Mouse (Mus musculus) layer of hippocampus, adult 18-20 months (tissue): Measurements from ENCODE around the gene Tmem199. TPM values are rescaled to one million over a fixed set of nuclear protein-coding genes. Genes with fewer than 3 reads are reported as not detected.

Source experiments
- DNase-seq, 2 experiments: peaks; one replicate each; pipeline ENCODE4 v3.0.0; 2022; ENCODE audit warnings: low spot score in 2 of 2
- total RNA-seq, 2 experiments: library from RNA; stranded (reverse); gene quantifications; 2 replicates each; pipeline ENCODE4 v1.2.3; 2021

Gene Tmem199
- total RNA-seq, 2 experiments from 2014 or later: 44.8 to 47.1 TPM

DNA sequence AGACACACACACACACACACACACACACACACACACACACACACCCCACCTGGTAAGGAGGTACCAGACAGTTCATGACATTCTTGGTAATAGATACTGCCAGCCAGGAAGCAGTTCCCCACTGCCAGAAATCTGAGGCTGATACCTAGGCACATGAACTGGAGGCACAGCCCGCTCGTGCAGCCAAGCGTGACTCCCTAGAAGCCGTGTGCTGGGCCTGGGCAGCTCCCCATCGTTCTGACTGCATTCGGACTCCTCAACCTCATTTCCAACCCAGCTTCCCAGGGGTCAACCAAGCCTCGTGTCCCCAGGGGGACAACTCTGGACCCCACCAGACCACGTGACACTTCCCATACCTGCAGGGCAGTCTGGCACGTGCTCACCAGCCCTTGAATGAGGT lies 16.7 kb upstream of the Tmem199 start:
- DNase-seq: no peak

DNA sequence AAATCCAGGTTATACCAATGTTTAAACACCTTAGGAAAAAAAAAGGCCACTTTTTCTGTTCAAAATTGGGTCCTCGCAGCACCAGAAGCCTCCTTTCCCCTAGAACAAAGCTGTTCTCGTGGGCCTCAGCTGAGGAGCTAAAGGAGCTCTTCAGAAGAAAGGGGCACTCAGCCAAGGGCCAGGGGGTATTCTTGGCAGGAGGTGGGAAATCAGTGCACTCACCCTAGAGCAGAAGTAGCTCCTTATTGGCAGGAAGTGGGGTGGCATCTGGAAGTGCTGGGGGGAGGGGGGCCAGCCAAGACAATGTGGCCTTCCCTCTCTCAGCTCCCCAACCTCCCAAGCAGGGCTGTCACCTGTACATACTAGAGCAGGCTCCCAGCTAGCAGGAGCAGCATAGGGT lies 12.9 kb upstream of the Tmem199 start:
- no peak for DNase-seq

DNA sequence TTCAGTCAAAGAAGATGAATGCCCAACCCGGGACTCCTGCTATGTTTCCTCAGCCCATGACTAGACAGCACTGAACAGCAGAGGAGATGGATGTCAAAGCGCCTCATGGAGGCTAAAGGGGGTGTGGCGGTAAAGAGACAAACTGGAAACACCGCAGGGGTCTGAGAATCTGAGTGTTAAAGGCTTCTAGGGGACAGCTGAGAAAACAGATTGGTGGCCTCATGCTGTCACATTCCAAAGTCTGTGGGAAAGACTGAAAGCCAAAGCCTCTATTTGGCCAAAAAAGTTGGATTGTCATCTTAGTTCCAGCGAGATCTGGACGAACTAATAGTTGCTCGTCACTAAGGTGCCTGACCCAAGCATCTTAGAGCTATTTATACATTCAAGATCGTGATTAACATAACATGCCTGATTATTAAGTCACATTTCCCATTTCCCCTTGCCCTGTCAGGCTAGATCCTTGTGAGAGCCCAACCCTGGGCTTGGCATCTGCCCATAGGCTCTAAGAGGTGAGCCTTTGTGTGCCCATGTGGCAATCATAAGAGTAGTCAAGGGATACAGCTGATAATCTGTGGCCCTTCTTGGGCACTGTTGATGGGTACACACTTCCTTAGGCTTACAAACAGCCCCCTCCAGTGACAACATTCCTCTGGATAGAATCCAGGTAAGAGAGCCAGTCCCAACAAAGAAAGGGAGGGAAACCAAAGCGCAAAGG lies 11.4 kb upstream of the Tmem199 start:
- DNase-seq: no peak

DNA sequence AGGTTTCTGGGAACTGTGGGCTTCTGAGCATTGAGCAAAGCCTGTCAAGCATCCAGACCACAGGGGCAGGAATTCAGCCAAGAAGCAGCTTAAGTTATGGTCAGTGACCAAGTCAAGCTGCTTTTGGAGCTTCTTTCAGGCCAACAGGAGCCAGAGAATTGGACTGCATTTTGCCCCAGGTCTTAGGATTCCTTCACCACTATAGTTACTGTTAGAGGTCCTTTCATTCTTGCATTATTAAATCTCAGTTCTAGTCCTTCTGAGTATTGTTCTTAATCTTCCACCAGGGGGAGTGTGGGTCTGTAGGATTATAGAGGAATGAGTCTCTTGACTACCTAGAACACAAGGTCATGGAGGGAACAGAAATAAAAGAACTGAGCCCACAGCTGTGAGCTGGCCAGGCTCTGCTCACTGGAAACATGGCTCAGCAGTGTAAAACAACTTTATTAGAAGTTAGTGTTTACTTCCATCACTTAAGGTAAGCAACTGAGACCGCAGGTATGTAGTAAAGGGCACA lies 10.6 kb upstream of the Tmem199 start:
- DNase-seq: no peak

DNA sequence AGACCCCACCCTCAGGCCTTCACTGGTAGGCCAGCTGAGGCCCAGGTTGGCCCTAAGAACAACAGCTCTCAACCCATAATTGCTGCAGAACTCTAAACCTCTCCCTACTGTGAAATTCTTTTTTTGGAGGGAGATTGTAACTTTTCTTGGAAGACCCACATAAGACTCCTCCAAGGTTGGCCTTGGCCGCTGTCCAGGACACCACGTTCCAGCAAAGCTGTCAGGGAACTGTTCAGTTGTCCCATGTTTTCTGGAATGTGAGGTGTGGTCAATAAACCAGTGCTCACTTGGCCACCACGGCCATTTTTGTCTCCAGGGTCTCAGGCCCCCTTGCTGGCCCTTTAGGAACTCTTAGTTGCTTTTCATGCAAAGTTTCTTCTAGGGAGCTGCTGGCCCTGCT lies 9.9 kb upstream of the Tmem199 start:
- no peak for DNase-seq

DNA sequence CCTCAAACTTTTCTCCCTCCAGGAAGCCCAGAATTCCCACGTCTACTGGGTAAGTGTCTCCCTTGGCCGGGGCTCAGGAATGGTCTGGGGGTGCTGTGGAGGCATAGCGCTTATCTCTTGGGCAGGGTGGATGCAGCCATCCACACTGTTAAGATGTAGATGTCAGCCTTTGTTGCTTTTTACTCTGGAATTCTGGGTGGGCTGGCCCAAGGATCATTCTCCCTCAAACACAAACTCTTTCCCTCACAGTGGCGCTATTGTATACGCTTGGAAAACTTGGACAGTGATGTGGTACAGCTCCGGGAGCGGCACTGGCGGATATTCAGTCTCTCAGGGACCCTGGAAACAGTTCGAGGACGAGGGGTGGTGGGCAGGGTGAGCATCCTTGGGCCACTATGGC lies 7.0 kb upstream of the Tmem199 start:
- DNase-seq: no peak

DNA sequence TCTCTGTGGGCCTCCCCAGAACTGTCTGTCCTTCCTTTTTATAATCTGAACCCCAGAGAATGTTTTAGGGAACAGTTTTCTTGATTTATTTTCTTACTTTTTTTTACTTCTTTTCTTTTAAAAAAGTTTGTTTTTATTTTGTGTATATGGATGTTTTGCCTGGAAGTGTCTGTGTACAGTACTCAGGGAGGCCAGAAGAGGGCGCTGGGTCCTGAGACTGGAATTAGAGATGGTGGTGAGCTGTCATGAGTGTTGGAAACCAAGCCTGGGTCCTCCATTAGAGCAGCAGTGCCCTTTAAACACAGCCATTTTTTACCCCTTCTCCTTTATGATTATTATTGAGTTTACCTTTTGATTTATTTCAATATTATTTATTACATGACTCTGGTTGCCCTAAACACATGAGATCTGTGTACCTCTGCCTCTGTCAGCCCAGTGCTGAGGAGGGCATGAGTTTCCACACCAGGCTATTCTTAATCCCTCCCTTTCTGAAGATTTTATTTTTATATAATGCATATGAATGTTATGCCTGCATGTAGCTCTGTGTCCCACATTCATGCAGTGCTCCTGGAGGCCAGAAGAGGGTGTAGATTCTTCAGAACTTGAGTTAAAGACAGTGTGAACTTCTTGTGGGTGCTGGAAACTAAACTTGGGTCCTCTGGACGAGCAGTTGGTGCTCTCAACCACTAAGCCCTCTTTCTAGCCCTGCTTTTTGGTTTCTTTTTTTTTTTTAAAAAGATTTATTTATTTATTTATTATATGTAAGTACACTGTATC lies 3.8 kb upstream of the Tmem199 start:
- no peak for DNase-seq

DNA sequence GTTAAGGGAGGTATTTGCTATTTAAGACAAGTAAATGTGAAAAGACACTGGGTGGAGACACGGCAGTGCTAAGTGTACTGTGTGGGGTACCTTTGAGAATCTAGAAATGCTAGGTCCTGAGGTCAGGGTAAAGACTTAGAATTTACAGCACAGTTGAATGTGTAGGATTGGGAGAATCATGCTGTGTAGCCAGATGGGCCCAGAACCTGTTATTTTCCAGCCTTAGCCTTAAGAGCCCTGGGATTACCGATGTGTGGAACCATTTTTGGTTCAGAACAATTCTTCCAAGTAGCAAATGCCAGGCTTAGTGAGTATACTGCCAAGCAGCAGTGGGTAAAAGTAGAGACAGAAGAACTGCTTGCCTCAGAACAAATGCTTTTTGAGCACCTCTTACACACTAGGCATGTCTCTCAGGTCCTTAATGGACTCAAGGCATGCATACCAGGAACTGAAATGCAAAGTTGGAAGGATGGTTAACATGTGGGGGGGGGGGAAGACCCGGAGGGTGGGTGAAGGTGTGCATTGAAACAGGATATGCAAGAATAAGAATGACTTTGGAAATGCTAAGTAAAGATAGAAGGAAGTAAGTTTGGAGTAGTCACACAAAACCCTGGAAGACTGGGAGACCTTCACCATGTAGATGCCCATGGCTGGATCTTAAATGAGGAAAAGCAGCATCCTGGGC lies 1.3 kb upstream of the Tmem199 start:
- DNase-seq: no peak

DNA sequence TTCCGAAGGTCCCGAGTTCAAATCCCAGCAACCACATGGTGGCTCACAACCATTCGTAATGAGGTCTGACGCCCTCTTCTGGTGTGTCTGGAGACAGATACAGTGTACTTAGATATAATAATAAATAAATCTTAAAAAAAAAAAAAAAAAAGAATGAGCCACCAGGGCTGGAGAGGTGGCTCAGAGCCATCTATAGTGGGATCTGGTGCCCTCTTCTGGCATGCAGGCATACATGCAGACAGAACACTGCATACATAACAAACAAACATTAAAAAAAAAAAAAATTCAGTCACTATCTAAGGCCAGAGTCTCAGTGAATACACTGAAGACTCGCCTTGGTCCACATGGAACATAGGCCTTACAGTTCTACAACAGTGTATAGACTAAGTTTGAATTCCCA lies 2.8 kb downstream of the Tmem199 start:
- DNase-seq: no peak

DNA sequence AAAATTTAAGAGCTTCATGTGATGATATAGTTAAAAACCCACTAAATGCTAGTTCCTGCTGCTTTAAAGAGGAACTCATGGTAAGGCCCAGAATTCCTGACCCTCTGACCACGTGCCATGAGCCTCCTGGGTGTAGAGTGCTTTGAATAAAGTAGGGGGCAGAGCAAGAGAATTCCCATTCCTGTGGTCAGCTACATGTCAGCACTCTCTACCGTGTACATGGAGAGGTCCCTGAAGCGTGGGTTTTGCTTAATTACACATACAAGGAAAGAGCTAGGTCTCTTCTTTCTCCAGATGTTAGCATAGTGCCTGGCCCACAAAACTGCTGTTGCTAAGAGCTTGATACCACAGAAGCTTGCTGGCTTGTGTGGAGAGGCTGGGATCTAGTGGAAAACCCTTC lies 6.5 kb downstream of the Tmem199 start:
- no peak for DNase-seq

DNA sequence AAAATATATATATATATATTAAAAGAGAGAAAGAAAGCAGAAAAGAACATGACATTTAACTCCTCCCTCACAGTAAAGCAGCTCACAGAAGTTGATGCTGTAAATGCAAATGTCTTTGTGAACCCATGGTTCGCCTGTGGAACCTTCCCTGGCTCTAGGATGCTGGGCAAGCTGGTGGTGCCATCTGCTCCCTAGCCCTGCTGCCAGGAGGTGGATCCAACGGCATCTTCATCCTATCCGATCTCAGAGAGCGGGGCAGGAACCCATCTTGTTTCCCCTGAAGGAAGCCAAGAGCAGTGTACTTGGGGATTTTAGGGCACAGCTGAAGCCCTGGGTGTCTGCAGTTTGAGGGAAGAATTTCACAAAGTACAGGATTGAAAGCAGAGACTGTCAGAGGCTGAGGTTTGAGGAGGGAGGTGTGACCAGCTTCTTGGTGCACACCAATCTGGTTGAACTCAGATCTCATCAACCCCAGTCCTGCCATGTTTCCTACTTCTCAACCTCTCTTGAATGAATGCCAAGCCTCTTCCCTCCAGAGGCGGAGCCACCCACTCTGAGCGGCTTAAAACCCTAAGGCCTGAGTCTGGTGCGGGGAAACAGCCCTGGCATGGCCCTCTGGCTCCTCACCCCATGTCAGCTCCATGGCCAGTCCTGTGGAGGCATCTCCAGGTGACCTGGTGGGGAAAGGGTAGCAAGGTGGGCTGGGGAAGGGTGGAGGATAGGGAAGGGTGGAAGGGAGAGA lies 8.9 kb downstream of the Tmem199 start, which contains the start of gene Sebox:
Gene Sebox (plus strand): TSS at position 539 of the 742 bp plus-strand sequence.
- DNase-seq: peak; percentile 57 to 76

DNA sequence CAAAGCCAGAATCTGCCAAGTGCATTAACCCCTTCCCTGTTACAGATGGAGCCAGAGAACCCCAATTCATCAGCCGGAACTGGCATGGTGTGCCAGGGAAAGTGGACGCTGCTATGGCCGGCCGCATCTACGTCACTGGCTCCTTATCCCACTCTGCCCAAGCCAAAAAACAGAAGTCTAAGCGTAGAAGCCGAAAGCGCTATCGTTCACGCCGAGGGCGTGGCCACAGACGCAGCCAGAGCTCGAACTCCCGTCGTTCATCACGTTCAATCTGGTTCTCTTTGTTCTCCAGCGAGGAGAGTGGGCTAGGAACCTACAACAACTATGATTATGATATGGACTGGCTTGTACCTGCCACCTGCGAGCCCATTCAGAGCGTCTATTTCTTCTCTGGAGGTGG lies 10.4 kb downstream of the Tmem199 start:
- DNase-seq: no peak

DNA sequence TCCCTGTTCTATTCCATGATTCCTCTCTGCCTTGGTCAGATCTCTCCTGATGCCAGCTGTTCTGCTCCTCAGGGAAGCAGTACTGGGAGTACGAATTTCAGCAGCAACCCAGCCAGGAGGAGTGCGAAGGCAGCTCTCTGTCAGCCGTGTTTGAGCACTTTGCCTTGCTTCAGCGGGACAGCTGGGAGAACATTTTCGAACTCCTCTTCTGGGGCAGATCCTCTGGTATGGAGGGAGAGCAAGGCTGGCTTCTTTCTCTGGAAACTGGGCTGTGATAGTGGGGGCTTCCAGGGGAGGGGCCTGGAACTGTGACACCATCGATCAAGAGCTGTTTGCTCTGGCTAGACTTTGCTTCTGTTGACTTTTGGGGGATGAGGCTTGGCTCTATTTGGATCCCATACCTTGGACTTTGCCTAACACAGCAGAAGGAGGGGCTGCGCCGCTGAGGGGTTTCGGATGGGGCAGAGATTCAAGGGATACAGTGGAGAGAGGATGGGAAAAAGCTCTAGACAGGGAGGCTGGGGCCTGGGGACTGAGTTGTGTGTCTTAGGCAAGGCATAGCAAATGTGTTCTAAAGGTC lies 11.3 kb downstream of the Tmem199 start:
- no peak for DNase-seq

DNA sequence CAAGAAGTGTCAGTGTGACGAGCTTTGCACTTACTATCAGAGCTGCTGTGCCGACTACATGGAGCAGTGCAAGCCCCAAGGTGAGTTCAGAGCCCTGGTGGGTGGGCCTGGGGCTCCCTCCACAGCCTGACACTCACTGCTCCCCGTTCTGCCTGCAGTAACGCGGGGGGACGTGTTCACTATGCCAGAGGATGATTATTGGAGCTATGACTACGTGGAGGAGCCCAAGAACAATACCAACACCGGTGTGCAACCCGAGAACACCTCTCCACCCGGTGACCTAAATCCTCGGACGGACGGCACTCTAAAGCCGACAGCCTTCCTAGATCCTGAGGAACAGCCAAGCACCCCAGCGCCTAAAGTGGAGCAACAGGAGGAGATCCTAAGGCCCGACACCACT lies 12.4 kb downstream of the Tmem199 start:
- no peak for DNase-seq

DNA sequence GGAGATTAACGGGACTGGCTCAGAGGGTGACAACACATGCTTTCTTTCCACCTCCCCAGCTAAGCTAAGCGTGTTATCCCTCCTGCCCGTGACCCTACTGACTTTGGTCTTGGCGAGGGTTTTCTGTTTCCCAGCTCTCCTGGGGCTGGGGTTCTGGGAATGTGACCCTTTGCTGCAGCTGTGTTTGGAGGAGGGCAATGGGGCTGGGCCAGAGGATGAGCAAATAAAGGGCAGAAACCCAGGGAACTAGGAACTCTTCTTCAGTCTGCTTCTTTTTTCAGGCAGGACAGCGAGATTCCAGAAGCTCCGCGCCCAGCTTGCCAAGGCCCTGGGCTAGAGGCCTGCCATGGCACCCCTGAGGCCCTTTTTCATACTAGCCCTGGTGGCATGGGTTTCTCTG lies 13.0 kb downstream of the Tmem199 start, which contains the start of gene Vtn:
Gene Vtn (plus strand): TSS at position 88 of the 400 bp plus-strand sequence.
- DNase-seq: no peak

DNA sequence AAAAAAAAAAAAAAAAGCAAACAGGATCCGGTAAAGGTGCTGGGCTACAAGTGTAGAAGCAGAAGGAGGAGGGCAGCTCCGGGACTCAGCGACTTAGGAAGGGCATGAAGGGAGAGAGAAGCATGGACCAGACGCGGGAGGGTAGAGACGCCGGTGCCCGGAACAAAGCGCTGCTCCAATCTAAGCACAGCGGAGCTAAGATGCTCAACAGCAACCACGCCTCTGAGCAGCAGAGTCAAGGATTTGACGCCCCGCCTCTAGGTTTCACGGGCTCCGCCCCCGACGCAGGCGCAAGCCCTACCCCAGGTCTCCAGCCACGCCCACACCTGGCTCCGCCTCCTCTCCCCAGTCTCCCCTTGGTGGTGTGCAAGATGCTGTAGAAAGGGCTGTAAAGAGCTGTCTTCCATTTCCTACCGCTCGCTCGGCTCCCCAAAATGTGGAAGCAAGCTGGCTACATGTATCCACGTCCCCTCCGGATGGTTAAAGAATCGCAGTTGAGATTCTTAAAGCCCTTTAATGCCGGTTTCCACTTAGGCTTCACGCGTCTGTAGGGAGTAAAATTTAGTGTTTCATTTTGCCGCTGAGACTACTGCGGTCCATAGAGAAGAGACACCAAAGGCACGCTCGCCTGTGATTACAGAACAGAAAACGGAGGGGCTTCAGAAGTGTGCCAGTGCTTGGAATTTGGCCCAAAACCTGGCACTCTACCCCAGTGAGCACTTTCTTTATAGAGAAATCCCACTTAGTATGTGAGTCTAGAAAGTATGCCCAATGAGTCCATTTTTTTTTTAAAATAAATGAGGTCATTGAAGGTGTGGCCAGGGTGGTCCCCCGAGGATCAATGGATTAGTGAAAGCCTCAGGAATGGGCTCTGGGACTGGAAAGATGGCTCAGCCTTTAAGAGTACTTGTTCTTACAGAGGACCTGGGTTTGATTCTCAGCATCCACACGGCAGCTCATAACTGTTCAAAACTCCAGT lies 14.1 kb downstream of the Tmem199 start, which contains the start of gene Sarm1:
Gene Sarm1 (minus strand): TSS at position 211 of the 979 bp plus-strand sequence.
- DNase-seq: peak; percentile 95 to 96

DNA sequence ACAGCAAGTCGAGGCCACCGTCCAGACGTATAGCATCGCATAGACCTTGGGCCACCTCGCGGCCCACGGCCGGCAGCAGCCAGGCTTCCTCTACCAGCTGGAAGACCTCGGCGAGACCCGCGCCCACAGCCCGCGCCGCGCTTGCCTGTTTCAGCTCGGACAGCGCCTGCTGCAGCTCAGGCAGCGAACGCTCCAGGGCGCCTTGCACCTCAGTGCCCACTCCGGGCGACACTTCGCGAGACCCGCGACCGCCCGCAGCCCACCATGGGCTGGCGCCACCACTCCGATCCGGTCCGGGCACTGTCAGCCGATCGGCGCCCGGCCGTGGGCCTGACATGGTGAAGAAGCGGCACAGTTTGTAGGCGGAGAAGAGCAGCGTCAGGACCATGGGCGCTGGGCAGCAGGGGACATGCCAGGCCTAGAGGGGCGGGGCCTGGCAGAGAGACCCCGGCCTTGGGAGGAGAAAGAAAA lies 14.9 kb downstream of the Tmem199 start:
- DNase-seq: peak; percentile 39 to 45

DNA sequence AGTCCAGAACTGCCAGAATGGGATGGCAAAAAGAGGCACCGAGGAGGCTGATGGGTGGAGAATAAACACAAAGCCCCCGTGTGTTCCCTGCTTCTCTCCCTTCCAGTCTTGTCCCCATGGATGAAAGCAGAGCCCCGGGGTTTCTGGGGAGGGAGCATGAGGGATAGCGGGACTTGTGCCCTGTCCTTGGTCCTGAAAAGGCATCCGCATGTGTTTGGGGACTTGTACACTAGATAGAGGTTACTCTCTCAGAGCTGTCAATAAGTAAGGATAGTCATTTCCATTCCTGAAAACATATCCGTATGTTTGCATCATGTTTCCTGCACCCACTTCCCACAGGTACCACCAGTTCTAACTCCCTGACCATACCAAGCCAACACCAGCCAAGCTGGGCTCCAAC lies 16.1 kb downstream of the Tmem199 start:
- DNase-seq: no peak

DNA sequence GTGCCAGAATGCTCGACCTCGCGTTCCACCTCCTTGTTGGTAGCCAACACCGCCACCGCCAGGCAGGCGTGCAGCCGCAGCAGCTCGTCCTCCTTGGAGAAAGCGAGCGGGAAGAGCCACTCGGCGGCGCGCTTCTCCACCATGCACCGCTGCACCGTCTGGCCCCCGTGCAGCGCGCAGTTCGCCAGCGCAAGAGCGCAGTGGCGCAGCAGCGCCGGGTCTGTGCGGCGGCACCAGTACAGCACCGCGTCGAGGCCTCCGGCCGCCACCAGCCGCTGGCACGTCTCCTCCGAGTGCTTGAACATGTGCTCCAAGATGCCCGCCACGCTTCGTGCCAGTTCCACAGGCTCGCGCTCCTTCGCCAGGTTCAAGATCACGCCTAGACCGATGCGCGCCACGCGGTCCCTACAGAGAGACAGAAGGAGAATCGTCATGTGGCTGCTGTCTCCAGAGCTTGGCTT lies 21.2 kb downstream of the Tmem199 start:
- peak; percentile 50 to 52 for DNase-seq
